ENCODE assay signal across 12 mouse cellular contexts in genomic region chr13:37353016-37353415, GRCm38 (mm10).
"Had no signal": no experiment of that assay in that cellular context is flagged by ENCODE, and none has a peak within 500 bp of the region (broad histone marks: within the 10 kb centered on the region; RNA-seq: fewer than 3 reads in every experiment).

No protein-coding gene starts in this region.

- DNase-seq: lung, embryonic 14.5 days; lung, postnatal 10 days; lung, postnatal 4 days; midbrain, embryonic 14.5 days; retina, postnatal 1 day; right cerebral cortex, adult 18-20 months; right cerebral cortex, postnatal 25 days; right cerebral cortex, postnatal 4 days; spleen, adult 18-20 months; thymus, adult 18-20 months; thymus, postnatal 14 days; thymus, postnatal 36 days had no signal
